Mouse (Mus musculus): Measurements from ENCODE around the gene Unc45b.

GRCm38 (mm10) chr11:82865957-82866356 lies 44.4 kb upstream of the Unc45b start:
- TF ChIP-seq CTCF (IDR thresholded peaks at IDR 0.05; ENCODE audit: low read depth, low read length): no peak
- TF ChIP-seq POLR2A (IDR thresholded peaks at IDR 0.05; ENCODE audit: borderline replicate concordance, low read depth, low read length): no peak

Measured in bone marrow macrophage, adult 2 months (primary cell).